Mouse (Mus musculus): Measurements from ENCODE around the gene Vdac2.

DNA sequence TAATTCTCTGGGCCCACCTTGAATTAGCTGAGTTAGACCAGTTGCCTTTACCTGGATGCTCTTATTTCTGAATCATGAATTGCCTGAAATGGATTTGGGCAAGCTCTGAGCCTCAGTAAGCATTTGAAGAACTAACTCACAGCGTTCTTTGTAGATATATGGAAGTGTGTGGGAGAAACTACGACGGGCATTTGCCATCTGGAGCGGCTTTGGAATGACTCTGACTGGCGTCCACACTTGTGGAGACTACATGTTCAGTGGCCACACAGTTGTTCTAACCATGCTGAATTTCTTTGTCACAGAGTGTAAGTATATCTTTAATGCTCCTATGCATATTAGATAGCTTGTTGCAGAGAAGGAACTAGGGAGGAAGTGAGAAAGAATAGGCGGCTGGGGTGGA is 32.8 kb upstream of the Vdac2 start:
- TF ChIP-seq CTCF (IDR thresholded peaks at IDR 0.05; ENCODE audit: low read depth, low read length) (no peak), POLR2A (IDR thresholded peaks at IDR 0.05; ENCODE audit: insufficient read depth, low read length) (no peak), EP300 (IDR thresholded peaks at IDR 0.05; ENCODE audit: insufficient read depth, low read depth, low read length) (no peak)

Data from ES-Bruce4 (cell line).